Mouse (Mus musculus) thymus, postnatal 25 days (tissue): ENCODE data around the gene Nsg2.

Source experiments
- DNase-seq: peaks from one replicate; pipeline ENCODE4 v3.0.0; 2022

The Nsg2 gene

GRCm38 (mm10) chr11:32087376-32087775 lies 87.1 kb downstream of the Nsg2 start:
- no peak for DNase-seq

GRCm38 (mm10) chr11:32087779-32088442 lies 87.6 kb downstream of the Nsg2 start:
- DNase-seq = no peak

DNA sequence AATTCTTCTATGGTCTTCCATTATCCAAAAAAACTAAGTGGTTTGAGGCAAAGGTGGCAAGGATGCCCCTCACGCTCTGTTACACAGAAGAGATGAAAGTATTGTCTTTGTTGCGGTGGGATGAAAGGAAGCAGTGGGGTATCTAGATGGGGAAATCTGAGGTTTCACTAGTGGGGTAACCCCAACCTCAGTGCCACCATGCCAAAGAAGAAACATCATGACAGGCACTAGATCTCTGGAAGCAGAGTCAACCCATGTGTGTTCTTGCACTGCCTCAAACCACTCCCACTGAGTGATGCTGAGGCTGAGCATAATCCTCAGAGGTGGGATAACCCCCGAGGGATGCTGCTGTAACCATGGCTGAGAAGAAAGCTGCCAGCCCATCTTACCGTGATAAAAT lies 95.5 kb downstream of the Nsg2 start:
- DNase-seq = no peak

GRCm38 (mm10) chr11:32096346-32096745 lies 96.1 kb downstream of the Nsg2 start:
- no peak for DNase-seq

GRCm38 (mm10) chr11:32101059-32101632 lies 100.9 kb downstream of the Nsg2 start:
- DNase-seq = no peak

- DNase-seq = no peak
Observed at GRCm38 (mm10) chr11:32102976-32103375, 102.7 kb downstream of the Nsg2 start.

GRCm38 (mm10) chr11:32104406-32105116 lies 104.3 kb downstream of the Nsg2 start:
- no peak for DNase-seq

DNA sequence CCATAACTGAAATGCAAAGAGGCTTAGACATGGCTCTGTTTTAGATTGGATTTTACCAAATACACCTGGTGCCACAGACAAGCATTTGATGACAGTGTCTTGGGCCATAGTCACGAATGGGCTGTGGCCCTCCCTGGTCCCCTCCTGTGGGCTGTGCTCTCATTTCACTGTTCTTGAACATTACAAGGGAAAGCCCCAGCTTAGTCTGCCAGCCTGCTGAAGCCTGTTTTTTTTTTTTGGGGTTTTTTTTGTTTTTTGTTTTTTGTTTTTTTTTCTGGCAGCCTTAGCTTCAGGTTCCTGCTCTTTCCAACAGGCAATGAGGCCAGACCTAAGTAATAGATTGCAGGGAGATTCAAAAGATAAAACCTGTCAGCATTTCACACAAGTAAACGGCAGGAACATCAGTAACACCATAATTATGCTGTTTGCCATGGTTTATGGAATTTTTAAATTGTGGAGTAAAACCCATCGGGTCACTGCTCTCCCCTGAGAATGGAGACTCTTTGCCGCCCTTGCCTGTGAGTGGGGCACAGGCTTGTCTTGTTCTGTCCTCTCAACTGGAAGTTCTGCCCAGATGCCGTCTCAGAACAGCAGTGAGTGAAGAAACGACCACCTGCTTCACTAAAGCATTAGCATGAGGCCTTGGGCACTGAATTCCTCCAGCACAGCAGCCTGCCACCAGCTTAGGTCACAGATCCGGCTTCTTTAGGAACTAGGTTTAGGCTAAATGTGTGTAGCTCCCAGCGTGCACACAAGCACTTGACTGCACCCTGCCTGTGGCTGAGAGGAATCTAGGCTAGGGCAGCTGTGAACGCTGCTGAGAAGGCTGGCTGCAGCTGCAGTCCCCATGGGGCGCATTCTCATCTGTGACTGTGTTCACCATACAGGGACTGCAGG lies 105.7 kb downstream of the Nsg2 start:
- peak; percentile 74 for DNase-seq

- no peak for DNase-seq
Observed at GRCm38 (mm10) chr11:32106647-32106985, 106.4 kb downstream of the Nsg2 start.

DNA sequence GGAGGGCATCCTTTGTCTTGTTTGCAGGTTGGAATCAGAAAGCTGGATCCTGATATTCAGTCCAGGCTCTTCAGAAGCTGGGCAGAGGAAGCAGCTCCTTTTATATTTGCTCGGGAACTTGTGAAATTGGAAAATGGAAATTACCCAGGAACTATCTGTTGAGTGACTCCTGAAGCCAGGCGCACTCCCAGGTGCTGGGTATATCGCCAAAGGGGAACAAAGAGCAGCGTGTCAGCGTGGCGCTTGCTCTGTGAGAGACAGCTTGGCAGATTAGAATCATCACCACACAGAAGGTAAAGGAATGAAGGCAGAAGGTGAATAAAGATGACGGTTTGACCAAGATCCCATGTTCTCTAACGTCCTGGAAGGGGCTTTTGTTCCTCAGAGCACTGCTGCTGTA lies 108.2 kb downstream of the Nsg2 start:
- DNase-seq = no peak
